Mouse (Mus musculus) embryonic fibroblast, embryonic 13.5 days (primary cell): ENCODE measurements around the gene Bcat2. TPM values are rescaled to one million over a fixed set of nuclear protein-coding genes. Genes with fewer than 3 reads are reported as not detected.

Source experiments
- H3K27ac ChIP-seq: 2 replicates; pipeline ENCODE4 v1.5.1; 2012; ENCODE audit warnings: low read length, control low read depth, inconsistent platforms; ENCODE audit not compliant: insufficient read depth
- H3K4me1 ChIP-seq: 2 replicates; pipeline ENCODE4 v1.6.1; 2011; ENCODE audit warnings: low read length; ENCODE audit not compliant: control insufficient read depth, insufficient read depth
- H3K4me3 ChIP-seq: 2 replicates; pipeline ENCODE4 v1.5.1; 2011; ENCODE audit warnings: mild to moderate bottlenecking, control low read depth, low read length; ENCODE audit not compliant: insufficient read depth
- CTCF ChIP-seq: IDR thresholded peaks from 2 replicates; pipeline ENCODE4 v1.5.1; 2011; ENCODE audit warnings: mild to moderate bottlenecking, control low read depth, low read length, moderate library complexity, borderline replicate concordance; ENCODE audit not compliant: insufficient read depth
- POLR2A ChIP-seq: IDR thresholded peaks from 2 replicates; pipeline ENCODE4 v1.6.1; 2011; ENCODE audit warnings: low read depth, mild to moderate bottlenecking, control low read depth, low read length, moderate library complexity
- polyA plus RNA-seq: library from polyadenylated mRNA; stranded (reverse); fragments of >200 nt; gene quantifications from 2 replicates; pipeline ENCODE4 v1.2.4, GENCODE M21; 2011; ENCODE audit warnings: low read depth; ENCODE audit not compliant: missing spikeins, insufficient read length

Bcat2 gene
- polyA plus RNA-seq, 1 experiment, result 30.6 TPM

GRCm38 (mm10) chr7:45621443-45621842 is 51.5 kb downstream of the Bcat2 start, which contains the start of gene Izumo1:
Gene Izumo1 (plus strand): TSS chr7:45621811.
- Histone ChIP-seq H3K27ac (no peak within 1 kb of the TSS), H3K4me3 (no peak within 1 kb of the TSS), H3K4me1 (peaks cover 2% of the 10 kb centered on the region; the same call in 1 of the 2 replicates)
- TF ChIP-seq CTCF, result no peak
- TF ChIP-seq POLR2A, result no peak

DNA sequence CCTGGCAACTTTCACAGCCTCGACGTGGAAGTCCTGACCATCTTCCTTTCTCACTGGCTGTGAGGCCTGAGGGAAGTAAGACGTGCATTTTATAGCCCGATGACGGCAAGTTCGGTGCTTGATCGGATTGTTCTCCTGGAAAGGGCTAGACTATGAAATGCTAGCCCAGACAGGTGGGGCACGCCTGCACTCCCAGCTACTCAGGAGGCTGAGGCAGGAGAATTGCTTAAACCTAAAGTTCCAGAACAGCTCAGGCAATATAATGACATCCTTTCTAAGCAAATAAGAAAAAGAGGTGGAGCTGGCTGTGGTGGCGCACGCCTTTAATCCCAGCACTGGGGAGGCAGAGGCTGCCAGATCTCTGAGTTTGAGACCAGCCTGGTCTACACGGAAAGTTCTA is 53.6 kb downstream of the Bcat2 start:
- no peak overlapping the region for H3K4me3 ChIP-seq
- no peak for TF ChIP-seq CTCF
- no peak overlapping the region for H3K27ac ChIP-seq
- no peaks in the 10 kb centered on the region for H3K4me1 ChIP-seq

- TF ChIP-seq CTCF (no peak), POLR2A (no peak)
- no peak overlapping the region for H3K4me3 ChIP-seq
- no peaks in the 10 kb centered on the region for H3K4me1 ChIP-seq
- H3K27ac ChIP-seq, result no peak overlapping the region
Measured at GRCm38 (mm10) chr7:45624718-45625117, 54.8 kb downstream of the Bcat2 start.

DNA sequence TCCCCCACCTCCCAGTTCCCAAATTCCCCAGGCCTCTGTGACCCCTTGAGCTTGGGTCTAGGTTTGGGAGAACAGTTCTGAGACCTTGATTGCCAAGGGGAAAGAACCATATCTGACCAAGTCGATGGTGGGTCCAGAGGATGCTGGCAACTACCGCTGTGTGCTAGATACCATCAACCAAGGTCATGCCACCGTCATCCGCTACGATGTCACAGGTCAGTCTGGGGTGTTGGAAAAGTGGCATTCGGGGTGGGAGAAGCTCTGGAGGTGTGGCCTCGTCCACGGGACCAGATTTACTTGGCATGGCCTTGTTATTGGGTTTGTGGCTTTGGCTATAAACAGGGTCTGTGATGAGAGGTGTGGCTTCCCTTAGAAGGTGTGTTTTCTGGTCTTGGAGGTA is 55.5 kb downstream of the Bcat2 start:
- TF ChIP-seq CTCF (no peak), POLR2A (no peak)
- no peaks in the 10 kb centered on the region for H3K4me1 ChIP-seq
- H3K27ac ChIP-seq, result no peak overlapping the region
- no peak overlapping the region for H3K4me3 ChIP-seq

DNA sequence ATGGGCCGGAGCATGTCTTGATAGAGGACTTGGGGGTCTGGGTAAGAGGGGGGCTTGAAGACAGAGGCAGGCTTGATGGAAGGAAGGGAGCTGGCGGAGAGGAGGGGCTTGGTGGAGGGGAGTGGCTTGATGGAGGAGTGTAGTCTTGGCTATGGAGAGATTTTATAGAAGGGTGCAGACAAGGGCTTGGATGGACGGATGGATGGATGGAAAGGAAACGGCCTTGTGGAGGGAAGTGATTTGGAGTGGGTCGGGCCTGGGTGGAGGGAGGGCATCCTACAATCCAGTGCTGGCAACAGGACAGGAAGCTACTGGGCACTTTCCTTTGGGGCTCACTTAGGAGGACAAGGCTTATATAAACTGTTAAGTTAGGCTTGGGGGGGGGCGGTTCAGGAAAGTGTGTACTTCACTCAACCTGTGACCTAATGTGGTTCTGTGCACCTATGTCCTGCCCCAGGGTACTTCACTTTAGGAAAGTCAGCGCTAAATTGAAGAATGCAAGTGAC is 56.7 kb downstream of the Bcat2 start:
- TF ChIP-seq CTCF (no peak), POLR2A (no peak)
- Histone ChIP-seq H3K4me1 (no peaks in the 10 kb centered on the region), H3K4me3 (no peak overlapping the region), H3K27ac (no peak overlapping the region)

- H3K4me1 ChIP-seq, result no peaks in the 10 kb centered on the region
- peak within 1 kb of the TSS; percentile 17; the same call in 1 of the 2 replicates for H3K4me3 ChIP-seq
- TF ChIP-seq POLR2A, result no peak
- no peak for TF ChIP-seq CTCF
- H3K27ac ChIP-seq, result no peak within 1 kb of the TSS
Measured at GRCm38 (mm10) chr7:45627261-45627660, 57.3 kb downstream of the Bcat2 start, which contains the start of gene Rasip1. Gene Rasip1 (plus strand): TSS chr7:45627488.

DNA sequence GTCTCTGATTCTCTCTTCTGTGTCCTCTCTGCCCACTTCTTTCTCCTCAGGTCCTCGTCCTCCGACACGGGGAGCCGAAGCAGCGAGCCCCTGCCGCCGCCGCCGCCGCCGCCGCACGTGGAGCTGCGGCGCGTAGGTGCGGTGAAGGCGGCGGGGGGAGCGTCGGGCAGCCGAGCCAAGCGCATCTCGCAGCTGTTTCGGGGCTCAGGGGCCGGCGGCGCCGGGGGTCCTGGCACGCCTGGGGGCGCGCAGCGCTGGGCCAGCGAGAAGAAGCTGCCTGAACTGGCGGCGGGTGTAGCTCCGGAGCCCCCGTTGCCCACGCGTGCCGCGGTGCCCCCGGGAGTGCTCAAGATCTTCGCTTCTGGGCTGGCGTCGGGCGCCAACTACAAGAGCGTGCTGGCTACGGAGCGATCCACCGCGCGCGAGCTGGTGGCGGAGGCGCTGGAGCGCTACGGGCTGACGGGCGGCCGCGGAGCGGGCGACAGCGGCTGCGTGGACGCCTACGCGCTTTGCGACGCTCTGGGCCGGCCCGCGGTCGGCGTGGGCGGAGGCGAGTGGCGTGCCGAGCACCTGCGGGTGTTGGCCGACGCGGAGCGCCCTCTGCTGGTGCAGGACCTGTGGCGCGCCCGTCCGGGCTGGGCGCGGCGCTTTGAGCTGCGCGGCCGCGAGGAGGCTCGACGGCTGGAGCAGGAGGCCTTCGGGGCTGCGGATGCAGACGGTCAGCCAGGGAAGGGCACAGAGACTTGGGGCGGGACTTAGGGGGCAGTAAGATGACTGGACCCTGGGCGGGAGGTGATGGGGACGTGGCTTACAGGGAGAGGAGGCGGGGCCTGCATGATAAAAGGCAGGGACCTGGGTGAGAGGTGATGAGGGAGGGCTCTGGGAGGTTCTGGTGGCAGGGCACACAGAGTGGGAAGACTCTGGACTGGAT is 58.7 kb downstream of the Bcat2 start:
- Histone ChIP-seq H3K4me3 (peak overlapping the region; percentile 17; the same call in 1 of the 2 replicates), H3K27ac (no peak overlapping the region), H3K4me1 (no peaks in the 10 kb centered on the region)
- peak; percentile 77 for TF ChIP-seq CTCF
- peak; percentile 68 for TF ChIP-seq POLR2A

GRCm38 (mm10) chr7:45630064-45630907 is 60.3 kb downstream of the Bcat2 start:
- no peak for TF ChIP-seq POLR2A
- no peak for TF ChIP-seq CTCF
- H3K27ac ChIP-seq, result no peak overlapping the region
- no peaks in the 10 kb centered on the region for H3K4me1 ChIP-seq
- H3K4me3 ChIP-seq, result no peak overlapping the region

- H3K27ac ChIP-seq, result no peak overlapping the region
Measured at GRCm38 (mm10) chr7:45632499-45632898, 62.5 kb downstream of the Bcat2 start.

More at GRCm38 (mm10) chr7:45632499-45632898, 62.5 kb downstream of the Bcat2 start:
- Histone ChIP-seq H3K4me1 (no peaks in the 10 kb centered on the region), H3K4me3 (no peak overlapping the region)
- TF ChIP-seq CTCF, result 0 out of 2 replicates have a peak, but pooled peaks have one; percentile 5
- no peak for TF ChIP-seq POLR2A
